Mouse (Mus musculus): ENCODE results near the gene Knstrn.
A peak's percentile ranks its signal among the peaks of the same experiment; 100 is the strongest.

DNA sequence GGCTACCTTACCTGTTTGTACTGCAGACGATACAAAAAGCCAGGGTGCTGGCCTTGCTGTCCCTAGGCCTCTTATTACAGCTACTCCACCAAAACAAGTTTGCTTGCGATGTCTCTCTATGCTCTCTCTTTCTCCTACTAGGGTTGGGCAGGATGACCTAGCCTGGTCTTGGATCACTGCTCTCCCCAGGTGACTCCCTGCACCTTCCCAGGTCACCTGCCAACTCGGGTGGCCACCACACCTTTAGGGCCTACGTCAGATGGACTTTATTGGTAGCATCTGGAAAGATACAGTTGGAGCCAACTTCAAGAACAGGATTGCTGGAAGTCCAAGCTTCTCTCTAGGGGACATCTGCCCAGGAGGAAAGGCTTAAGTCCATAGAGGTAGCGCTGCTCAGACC is 48.9 kb upstream of the Knstrn start:
- TF ChIP-seq CTCF (IDR thresholded peaks at IDR 0.05), result peak; percentile 14; the same call in 1 of the 2 replicates
- TF ChIP-seq EP300 (IDR thresholded peaks at IDR 0.05; ENCODE audit: insufficient read depth, low read depth, low read length), result no peak
- no peak for TF ChIP-seq POLR2A (IDR thresholded peaks at IDR 0.05; ENCODE audit: insufficient read depth, low read depth, low read length)
